In genomic region chr3:53253223-53253832, GRCm38 (mm10) we compare ENCODE assay signal across 8 mouse cellular contexts.
A peak's percentile ranks its signal among the peaks of the same experiment; 100 is the strongest.
DNase-seq lines count a peak whose midpoint lies in the region; ATAC-seq and TF ChIP-seq lines count a peak whose summit lies in the region.

No protein-coding gene starts in this region.

- H3K4me1 ChIP-seq in lung, embryonic 16.5 days (replicated peaks; ENCODE audit: control insufficient read depth, insufficient read depth, low read length), result peaks cover 8% of the 10 kb centered on the region
- peaks cover 4% of the 10 kb centered on the region; the same call in 1 of the 2 replicates for H3K4me1 ChIP-seq in lung, postnatal 0 days (ENCODE audit: insufficient read depth, low read depth, low read length)
- H3K4me1 ChIP-seq in limb, embryonic 13.5 days, result peaks cover 36% of the 10 kb centered on the region
- peaks cover 10% of the 10 kb centered on the region for H3K4me1 ChIP-seq in midbrain, embryonic 15.5 days
- no peaks in the 10 kb centered on the region for H3K4me1 ChIP-seq in liver, embryonic 12.5 days

- intact Hi-C loops in heart, postnatal 36 days (cut with DNase I), result no loop called here

- ATAC-seq in lung, embryonic 16.5 days (ENCODE audit: low read depth), result peak; percentile 23; the same call in 1 of the 2 replicates
- no peak for ATAC-seq in lung, postnatal 0 days
- ATAC-seq in limb, embryonic 13.5 days (ENCODE audit: low FRiP score, low read depth), result no peak
- no peak for ATAC-seq in midbrain, embryonic 15.5 days (replicated peaks)
- no peak for ATAC-seq in liver, embryonic 12.5 days

- H3K9me3 ChIP-seq in lung, embryonic 16.5 days (ENCODE audit: control insufficient read depth, low read length), result no peaks in the 10 kb centered on the region
- H3K9me3 ChIP-seq in lung, postnatal 0 days (ENCODE audit: low read length), result no peaks in the 10 kb centered on the region
- H3K9me3 ChIP-seq in limb, embryonic 13.5 days, result no peaks in the 10 kb centered on the region
- H3K9me3 ChIP-seq in midbrain, embryonic 15.5 days, result no peaks in the 10 kb centered on the region
- H3K9me3 ChIP-seq in liver, embryonic 12.5 days (replicated peaks), result no peaks in the 10 kb centered on the region

- 41% methylated on average over 5 of the region's 5 CpGs for WGBS in lung, embryonic 16.5 days
- 36% methylated on average over 5 of the region's 5 CpGs for WGBS in lung, postnatal 0 days
- WGBS in limb, embryonic 13.5 days, result 8% methylated on average over 5 of the region's 5 CpGs
- 68% methylated on average over 5 of the region's 5 CpGs for WGBS in midbrain, embryonic 15.5 days
- WGBS in liver, embryonic 12.5 days (ENCODE audit: insufficient replicate concordance), result 66% methylated on average over 5 of the region's 5 CpGs

- no peak overlapping the region for H3K4me3 ChIP-seq in lung, embryonic 16.5 days (ENCODE audit: low read length)
- no peak overlapping the region for H3K4me3 ChIP-seq in lung, postnatal 0 days (ENCODE audit: low read depth, low read length)
- no peak overlapping the region for H3K4me3 ChIP-seq in limb, embryonic 13.5 days
- no peak overlapping the region for H3K4me3 ChIP-seq in midbrain, embryonic 15.5 days
- no peak overlapping the region for H3K4me3 ChIP-seq in liver, embryonic 12.5 days

- H3K27ac ChIP-seq in lung, embryonic 16.5 days (ENCODE audit: low read length), result no peak overlapping the region
- no peak overlapping the region for H3K27ac ChIP-seq in lung, postnatal 0 days (ENCODE audit: low read length)
- H3K27ac ChIP-seq in limb, embryonic 13.5 days, result no peak overlapping the region
- H3K27ac ChIP-seq in midbrain, embryonic 15.5 days, result no peak overlapping the region
- no peak overlapping the region for H3K27ac ChIP-seq in liver, embryonic 12.5 days

- H3K27me3 ChIP-seq in lung, embryonic 16.5 days (ENCODE audit: control insufficient read depth, insufficient read depth, low read depth, low read length), result no peaks in the 10 kb centered on the region
- no peaks in the 10 kb centered on the region for H3K27me3 ChIP-seq in lung, postnatal 0 days (replicated peaks; ENCODE audit: insufficient read depth, low read length)
- peaks cover 3% of the 10 kb centered on the region; the same call in 1 of the 2 replicates for H3K27me3 ChIP-seq in limb, embryonic 13.5 days
- H3K27me3 ChIP-seq in midbrain, embryonic 15.5 days (replicated peaks), result no peaks in the 10 kb centered on the region
- no peaks in the 10 kb centered on the region for H3K27me3 ChIP-seq in liver, embryonic 12.5 days (replicated peaks)

- H3K4me2 ChIP-seq in lung, embryonic 16.5 days (ENCODE audit: low read depth, low read length), result no peak overlapping the region
- no peak overlapping the region for H3K4me2 ChIP-seq in lung, postnatal 0 days (replicated peaks; ENCODE audit: low read depth, low read length)
- H3K4me2 ChIP-seq in limb, embryonic 13.5 days (replicated peaks), result peak overlapping the region; percentile 21
- H3K4me2 ChIP-seq in midbrain, embryonic 15.5 days, result no peak overlapping the region
- H3K4me2 ChIP-seq in liver, embryonic 12.5 days, result no peak overlapping the region

- H3K9ac ChIP-seq in lung, embryonic 16.5 days (ENCODE audit: low read length), result no peak overlapping the region
- H3K9ac ChIP-seq in lung, postnatal 0 days (replicated peaks; ENCODE audit: low read depth), result no peak overlapping the region
- H3K9ac ChIP-seq in limb, embryonic 13.5 days, result no peak overlapping the region
- no peak overlapping the region for H3K9ac ChIP-seq in midbrain, embryonic 15.5 days
- no peak overlapping the region for H3K9ac ChIP-seq in liver, embryonic 12.5 days

- DNase-seq in lung, postnatal 0 days (ENCODE audit: low spot score), result no peak
- DNase-seq in brain, adult 2 months (ENCODE audit: low read depth, low spot score), result peak; percentile 33
- peak; percentile 54 to 60 for DNase-seq in heart, postnatal 36 days
- DNase-seq in cerebellum, adult 9-10 months, result no peak

- TF ChIP-seq EP300 in lung, postnatal 0 days (IDR thresholded peaks at IDR 0.05), result no peak

- no peaks in the 10 kb centered on the region for H3K36me3 ChIP-seq in lung, embryonic 16.5 days (ENCODE audit: control insufficient read depth, insufficient read depth, low read length)
- H3K36me3 ChIP-seq in lung, postnatal 0 days (ENCODE audit: insufficient read depth, low read length), result no peaks in the 10 kb centered on the region
- no peaks in the 10 kb centered on the region for H3K36me3 ChIP-seq in limb, embryonic 13.5 days
- H3K36me3 ChIP-seq in midbrain, embryonic 15.5 days (replicated peaks), result no peaks in the 10 kb centered on the region
- H3K36me3 ChIP-seq in liver, embryonic 12.5 days, result no peaks in the 10 kb centered on the region

- no peak for TF ChIP-seq CTCF in lung, postnatal 0 days (IDR thresholded peaks at IDR 0.05)

Comparison
In these comparisons a context has a peak if more than half of its experiments do, and no peak if none do; other contexts are left out.
1. DNase-seq: peak in brain, adult 2 months (single experiment) and heart, postnatal 36 days (2 of 2); none in lung, postnatal 0 days (single experiment) and cerebellum, adult 9-10 months (single experiment).